In genomic region chr14:77632466-77633171, GRCm38 (mm10) we compare ENCODE assay signal across 18 mouse cellular contexts.
DNase-seq lines count a peak whose midpoint lies in the region; ATAC-seq and TF ChIP-seq lines count a peak whose summit lies in the region.
"Had no signal": no experiment of that assay in that cellular context is flagged by ENCODE, and none has a peak within 500 bp of the region (broad histone marks: within the 10 kb centered on the region; RNA-seq: fewer than 3 reads in every experiment).

No protein-coding gene starts in this region.

- no peak overlapping the region for H3K4me3 ChIP-seq in hindbrain, embryonic 13.5 days
- no peak overlapping the region for H3K4me3 ChIP-seq in hindbrain, embryonic 12.5 days
- no peak overlapping the region for H3K4me3 ChIP-seq in embryonic facial prominence, embryonic 10.5 days
- no peak overlapping the region for H3K4me3 ChIP-seq in hindbrain, postnatal 0 days (ENCODE audit: low read length)
- no peak overlapping the region for H3K4me3 ChIP-seq in kidney, embryonic 14.5 days (ENCODE audit: low read length)
- H3K4me3 ChIP-seq: erythroblast, embryonic 14.5 days; heart, embryonic 15.5 days had no signal

- ATAC-seq in hindbrain, embryonic 13.5 days (ENCODE audit: low FRiP score): no peak
- no peak for ATAC-seq in hindbrain, embryonic 12.5 days (ENCODE audit: low FRiP score)
- ATAC-seq in hindbrain, postnatal 0 days: no peak
- ATAC-seq in kidney, embryonic 14.5 days (ENCODE audit: low FRiP score, low TSS enrichment): no peak
- ATAC-seq: CD4-positive, CD25-positive, alpha-beta regulatory T cell, adult 4 months had no signal

- H3K9me3 ChIP-seq in hindbrain, embryonic 13.5 days: no peaks in the 10 kb centered on the region
- H3K9me3 ChIP-seq in hindbrain, embryonic 12.5 days (replicated peaks): no peaks in the 10 kb centered on the region
- no peaks in the 10 kb centered on the region for H3K9me3 ChIP-seq in embryonic facial prominence, embryonic 10.5 days
- H3K9me3 ChIP-seq in hindbrain, postnatal 0 days (ENCODE audit: low read length): no peaks in the 10 kb centered on the region
- H3K9me3 ChIP-seq in kidney, embryonic 14.5 days (ENCODE audit: control insufficient read depth, low read length): no peaks in the 10 kb centered on the region
- H3K9me3 ChIP-seq: heart, embryonic 15.5 days had no signal

- WGBS in hindbrain, embryonic 13.5 days: 90% methylated on average over 10 of the region's 10 CpGs
- 91% methylated on average over 10 of the region's 10 CpGs for WGBS in hindbrain, embryonic 12.5 days
- 91% methylated on average over 10 of the region's 10 CpGs for WGBS in embryonic facial prominence, embryonic 10.5 days
- WGBS in hindbrain, postnatal 0 days: 81% methylated on average over 10 of the region's 10 CpGs
- WGBS in kidney, embryonic 14.5 days: 95% methylated on average over 10 of the region's 10 CpGs

- H3K4me2 ChIP-seq in hindbrain, embryonic 13.5 days: no peak overlapping the region
- H3K4me2 ChIP-seq in hindbrain, embryonic 12.5 days (replicated peaks): no peak overlapping the region
- no peak overlapping the region for H3K4me2 ChIP-seq in hindbrain, postnatal 0 days (ENCODE audit: low read depth, low read length)
- no peak overlapping the region for H3K4me2 ChIP-seq in kidney, embryonic 14.5 days (replicated peaks; ENCODE audit: low read depth, low read length)
- H3K4me2 ChIP-seq: heart, embryonic 15.5 days had no signal

- DNase-seq in ES-CJ7 (ENCODE audit: low read depth, low spot score): peak; percentile 36
- no peak for DNase-seq in embryonic facial prominence, embryonic 10.5 days (ENCODE audit: low spot score)
- DNase-seq in hindbrain, postnatal 0 days (ENCODE audit: low spot score): peak; percentile 44
- no peak for DNase-seq in gastrocnemius, postnatal 4 days (ENCODE audit: low spot score in 2 of 2)
- DNase-seq in cerebellum, adult 11-12 months: no peak
- DNase-seq: adrenal gland, adult 2 months; gastrocnemius, postnatal 10 days; kidney, adult 18-20 months; kidney, postnatal 4 days; liver; lung, postnatal 10 days; right cerebral cortex, postnatal 14 days had no signal

- no peak for TF ChIP-seq CTCF in hindbrain, postnatal 0 days (IDR thresholded peaks at IDR 0.05; ENCODE audit: low read depth)

- H3K27ac ChIP-seq in hindbrain, embryonic 13.5 days: peak overlapping the region; percentile 58; the same call in 1 of the 2 replicates
- no peak overlapping the region for H3K27ac ChIP-seq in hindbrain, embryonic 12.5 days
- H3K27ac ChIP-seq in embryonic facial prominence, embryonic 10.5 days (replicated peaks): 0 out of 2 replicates have a peak overlapping the region, but pooled peaks have one; percentile 11
- H3K27ac ChIP-seq in hindbrain, postnatal 0 days: no peak overlapping the region
- no peak overlapping the region for H3K27ac ChIP-seq in kidney, embryonic 14.5 days (ENCODE audit: low read depth, low read length)
- H3K27ac ChIP-seq: heart, embryonic 15.5 days had no signal

- H3K36me3 ChIP-seq in hindbrain, embryonic 13.5 days: no peaks in the 10 kb centered on the region; the same call in 1 of the 2 replicates
- no peaks in the 10 kb centered on the region for H3K36me3 ChIP-seq in hindbrain, embryonic 12.5 days
- H3K36me3 ChIP-seq in embryonic facial prominence, embryonic 10.5 days (replicated peaks): no peaks in the 10 kb centered on the region
- H3K36me3 ChIP-seq in hindbrain, postnatal 0 days (ENCODE audit: insufficient read depth, low read length): no peaks in the 10 kb centered on the region
- H3K36me3 ChIP-seq in kidney, embryonic 14.5 days (ENCODE audit: control insufficient read depth, insufficient read depth, low read length): no peaks in the 10 kb centered on the region
- H3K36me3 ChIP-seq: heart, embryonic 15.5 days had no signal

- H3K4me1 ChIP-seq in hindbrain, embryonic 13.5 days (replicated peaks): peaks cover 52% of the 10 kb centered on the region
- H3K4me1 ChIP-seq in hindbrain, embryonic 12.5 days: peaks cover 32% of the 10 kb centered on the region
- H3K4me1 ChIP-seq in embryonic facial prominence, embryonic 10.5 days: peaks cover 87% of the 10 kb centered on the region
- peaks cover 7% of the 10 kb centered on the region; the same call in 1 of the 2 replicates for H3K4me1 ChIP-seq in hindbrain, postnatal 0 days (ENCODE audit: insufficient read depth, low read length)
- H3K4me1 ChIP-seq in kidney, embryonic 14.5 days (ENCODE audit: control insufficient read depth, insufficient read depth, low read length): peaks cover 2% of the 10 kb centered on the region; the same call in 1 of the 2 replicates

- 0 out of 2 replicates have a peak, but pooled peaks cover 4% of the 10 kb centered on the region for H3K27me3 ChIP-seq in hindbrain, embryonic 13.5 days
- peaks cover 16% of the 10 kb centered on the region for H3K27me3 ChIP-seq in hindbrain, embryonic 12.5 days
- peaks cover 12% of the 10 kb centered on the region; the same call in 1 of the 2 replicates for H3K27me3 ChIP-seq in embryonic facial prominence, embryonic 10.5 days (replicated peaks; ENCODE audit: low read depth, poor library complexity, severe bottlenecking)
- H3K27me3 ChIP-seq in hindbrain, postnatal 0 days (ENCODE audit: insufficient read depth, low read length): no peaks in the 10 kb centered on the region
- H3K27me3 ChIP-seq in kidney, embryonic 14.5 days (ENCODE audit: control insufficient read depth, insufficient read depth, low read length): no peaks in the 10 kb centered on the region
- H3K27me3 ChIP-seq: heart, embryonic 15.5 days had no signal

- no peak overlapping the region for H3K9ac ChIP-seq in hindbrain, embryonic 13.5 days
- H3K9ac ChIP-seq in hindbrain, embryonic 12.5 days: no peak overlapping the region
- H3K9ac ChIP-seq in hindbrain, postnatal 0 days (replicated peaks; ENCODE audit: low read length): no peak overlapping the region
- H3K9ac ChIP-seq in kidney, embryonic 14.5 days (ENCODE audit: low read depth, low read length): no peak overlapping the region
- H3K9ac ChIP-seq: heart, embryonic 15.5 days had no signal

Comparison
In these comparisons a context has a peak if more than half of its experiments do, and no peak if none do; other contexts are left out.
1. H3K27ac ChIP-seq: peak in hindbrain, embryonic 13.5 days (single experiment) and embryonic facial prominence, embryonic 10.5 days (single experiment); none in hindbrain, embryonic 12.5 days (single experiment), hindbrain, postnatal 0 days (single experiment) and kidney, embryonic 14.5 days (single experiment).
2. DNase-seq: peak in ES-CJ7 (single experiment) and hindbrain, postnatal 0 days (single experiment); none in embryonic facial prominence, embryonic 10.5 days (single experiment), gastrocnemius, postnatal 4 days (0 of 2) and cerebellum, adult 11-12 months (single experiment).